Mouse (Mus musculus) myocyte (in vitro differentiated cells): Measurements from ENCODE around the gene Klk4. TPM values are rescaled to one million over a fixed set of nuclear protein-coding genes. Genes with fewer than 3 reads are reported as not detected.

Source experiments
- H3K27me3 ChIP-seq: one replicate; pipeline ENCODE4 v1.6.1; 2011; ENCODE audit not compliant: control insufficient read depth, insufficient read depth, insufficient read length
- H3K36me3 ChIP-seq: one replicate; pipeline ENCODE4 v1.6.1; 2011; ENCODE audit not compliant: control insufficient read depth, insufficient read depth
- H3K4me2 ChIP-seq: one replicate; pipeline ENCODE4 v1.6.1; 2011; ENCODE audit warnings: low read depth, control low read depth
- H3K4me3 ChIP-seq: one replicate; pipeline ENCODE4 v1.5.1; 2011; ENCODE audit warnings: mild to moderate bottlenecking, control low read depth, moderate library complexity
- H3K79me2 ChIP-seq: one replicate; pipeline ENCODE4 v1.6.1; 2011; ENCODE audit not compliant: control insufficient read depth, insufficient read depth
- H3ac ChIP-seq: one replicate; pipeline ENCODE4 v1.6.1; 2011; ENCODE audit not compliant: control insufficient read depth, insufficient read length
- CEBPB ChIP-seq: IDR thresholded peaks from 2 replicates; pipeline ENCODE4 v1.6.1; 2011; ENCODE audit warnings: mild to moderate bottlenecking, moderate library complexity; ENCODE audit not compliant: poor library complexity, insufficient read depth, severe bottlenecking
- E2F4 ChIP-seq: IDR thresholded peaks from one replicate; pipeline ENCODE4 v1.6.1; 2011; ENCODE audit warnings: mild to moderate bottlenecking, control low read depth, moderate library complexity; ENCODE audit not compliant: insufficient read depth
- MAX ChIP-seq: IDR thresholded peaks from one replicate; pipeline ENCODE4 v1.6.1; 2011; ENCODE audit warnings: low read depth, mild to moderate bottlenecking, control low read depth
- MYOD1 ChIP-seq, 3 experiments: IDR thresholded peaks; one replicate each; pipeline ENCODE4 v1.6.1; 2011; ENCODE audit warnings: control low read depth in 2 of 3, low read depth in 2 of 3, mild to moderate bottlenecking in 2 of 3, moderate library complexity in 1 of 3; ENCODE audit not compliant: insufficient read length in 2 of 3, control insufficient read depth in 1 of 3
- MYOG ChIP-seq, 3 experiments: IDR thresholded peaks; one replicate each; pipeline ENCODE4 v1.6.1; 2011; ENCODE audit warnings: control low read depth in 2 of 3, low read depth in 2 of 3, mild to moderate bottlenecking in 2 of 3; ENCODE audit not compliant: insufficient read length in 2 of 3, control insufficient read depth in 1 of 3, insufficient read depth in 1 of 3
- POLR2A ChIP-seq: IDR thresholded peaks from one replicate; pipeline ENCODE4 v1.6.1; 2011; ENCODE audit warnings: low read depth, mild to moderate bottlenecking, control low read depth, moderate library complexity; ENCODE audit not compliant: insufficient read length
- POLR2AphosphoS2 ChIP-seq: IDR thresholded peaks from one replicate; pipeline ENCODE4 v1.6.1; 2011; ENCODE audit warnings: low read depth, control low read depth; ENCODE audit not compliant: insufficient read length
- REST ChIP-seq: IDR thresholded peaks from one replicate; pipeline ENCODE4 v1.6.1; 2011; ENCODE audit warnings: mild to moderate bottlenecking, control low read depth, moderate library complexity; ENCODE audit not compliant: insufficient read depth, insufficient read length
- SRF ChIP-seq: IDR thresholded peaks from one replicate; pipeline ENCODE4 v1.6.1; 2011; ENCODE audit warnings: low read depth; ENCODE audit not compliant: control insufficient read depth, insufficient read length
- TCF12 ChIP-seq: IDR thresholded peaks from one replicate; pipeline ENCODE4 v1.6.1; 2011; ENCODE audit warnings: mild to moderate bottlenecking, control low read depth; ENCODE audit not compliant: poor library complexity, insufficient read depth, severe bottlenecking
- TCF3 ChIP-seq: IDR thresholded peaks from one replicate; pipeline ENCODE4 v1.6.1; 2011; ENCODE audit warnings: low read depth, control low read depth; ENCODE audit not compliant: insufficient read length
- USF1 ChIP-seq: IDR thresholded peaks from one replicate; pipeline ENCODE4 v1.6.1; 2011; ENCODE audit warnings: low read depth, mild to moderate bottlenecking, control low read depth, moderate library complexity
- polyA plus RNA-seq: library from polyadenylated mRNA; unstranded; fragments of >200 nt; fragmentation: generic; extraction: Trizol; gene quantifications from one replicate; pipeline ENCODE4 v1.2.1, GENCODE M21; 2012; ENCODE audit warnings: missing spikeins

Klk4 gene
- polyA plus RNA-seq, 1 experiment: 0.22 TPM

GRCm38 (mm10) chr7:43883547-43883946, 2.6 kb downstream of the Klk4 start:
- peak overlapping the region; percentile 18 for H3K4me2 ChIP-seq
- H3K36me3 ChIP-seq: no peaks in the 10 kb centered on the region
- no peak overlapping the region for H3K4me3 ChIP-seq
- no peaks in the 10 kb centered on the region for H3K27me3 ChIP-seq
- no peak for TF ChIP-seq MYOG (IDR thresholded peaks at IDR 0.05; ENCODE audit: control insufficient read depth in 1 of 3, insufficient read depth in 1 of 3, insufficient read length in 2 of 3, low read depth in 2 of 3)
- no peak for TF ChIP-seq USF1
- no peak for TF ChIP-seq TCF12
- TF ChIP-seq POLR2AphosphoS2: no peak
- H3K79me2 ChIP-seq: no peaks in the 10 kb centered on the region
- H3ac ChIP-seq: no peak overlapping the region

- Histone ChIP-seq H3ac (no peak overlapping the region), H3K27me3 (no peaks in the 10 kb centered on the region), H3K36me3 (no peaks in the 10 kb centered on the region), H3K4me2 (no peak overlapping the region), H3K4me3 (no peak overlapping the region), H3K79me2 (no peaks in the 10 kb centered on the region)
- TF ChIP-seq MYOG (IDR thresholded peaks at IDR 0.05; ENCODE audit: control insufficient read depth in 1 of 3, insufficient read depth in 1 of 3, insufficient read length in 2 of 3, low read depth in 2 of 3) (no peak), MYOD1 (IDR thresholded peaks at IDR 0.05; ENCODE audit: control insufficient read depth in 1 of 3, insufficient read length in 2 of 3, low read depth in 2 of 3) (no peak), TCF12 (no peak), REST (no peak), POLR2A (no peak), USF1 (no peak), TCF3 (no peak), SRF (no peak), CEBPB (no peak), MAX (no peak), POLR2AphosphoS2 (no peak)
Observed at GRCm38 (mm10) chr7:43891365-43891764, 10.4 kb downstream of the Klk4 start.

- Histone ChIP-seq H3K4me2 (no peak overlapping the region), H3K36me3 (no peaks in the 10 kb centered on the region), H3K79me2 (no peaks in the 10 kb centered on the region), H3ac (no peak overlapping the region), H3K27me3 (no peaks in the 10 kb centered on the region), H3K4me3 (no peak overlapping the region)
- TF ChIP-seq REST: no peak
- no peak for TF ChIP-seq E2F4
- no peak for TF ChIP-seq CEBPB
- no peak for TF ChIP-seq MAX
- no peak for TF ChIP-seq SRF
- TF ChIP-seq TCF12: no peak
- TF ChIP-seq MYOD1 (IDR thresholded peaks at IDR 0.05; ENCODE audit: control insufficient read depth in 1 of 3, insufficient read length in 2 of 3, low read depth in 2 of 3): no peak
- no peak for TF ChIP-seq MYOG (IDR thresholded peaks at IDR 0.05; ENCODE audit: control insufficient read depth in 1 of 3, insufficient read depth in 1 of 3, insufficient read length in 2 of 3, low read depth in 2 of 3)
- no peak for TF ChIP-seq USF1
- TF ChIP-seq POLR2AphosphoS2: no peak
- TF ChIP-seq TCF3: no peak
- TF ChIP-seq POLR2A: no peak
Observed at GRCm38 (mm10) chr7:43891788-43892187, 10.8 kb downstream of the Klk4 start.

- Histone ChIP-seq H3ac (no peak overlapping the region), H3K4me2 (no peak overlapping the region), H3K36me3 (no peaks in the 10 kb centered on the region), H3K79me2 (no peaks in the 10 kb centered on the region), H3K4me3 (no peak overlapping the region), H3K27me3 (peaks cover 8% of the 10 kb centered on the region)
- TF ChIP-seq USF1 (no peak), TCF3 (no peak), POLR2AphosphoS2 (no peak), SRF (no peak), POLR2A (no peak), MYOD1 (IDR thresholded peaks at IDR 0.05; ENCODE audit: control insufficient read depth in 1 of 3, insufficient read length in 2 of 3, low read depth in 2 of 3) (no peak)
Observed at GRCm38 (mm10) chr7:43894836-43895235, 13.9 kb downstream of the Klk4 start.

- Histone ChIP-seq H3K4me2 (no peak overlapping the region), H3ac (no peak overlapping the region), H3K36me3 (no peaks in the 10 kb centered on the region), H3K4me3 (no peak overlapping the region), H3K79me2 (no peaks in the 10 kb centered on the region), H3K27me3 (no peaks in the 10 kb centered on the region)
- TF ChIP-seq TCF3 (no peak), TCF12 (no peak), USF1 (no peak), E2F4 (no peak), MYOD1 (IDR thresholded peaks at IDR 0.05; ENCODE audit: control insufficient read depth in 1 of 3, insufficient read length in 2 of 3, low read depth in 2 of 3) (no peak), REST (no peak), MAX (no peak), POLR2AphosphoS2 (no peak), CEBPB (no peak), SRF (no peak), POLR2A (no peak), MYOG (IDR thresholded peaks at IDR 0.05; ENCODE audit: control insufficient read depth in 1 of 3, insufficient read depth in 1 of 3, insufficient read length in 2 of 3, low read depth in 2 of 3) (no peak)
Observed at GRCm38 (mm10) chr7:43914821-43915220, 33.9 kb downstream of the Klk4 start.
